Mouse (Mus musculus): Measurements from ENCODE around the gene Dnajb3. TPM values are rescaled to one million over a fixed set of nuclear protein-coding genes. Genes with fewer than 3 reads are reported as not detected.

Gene Dnajb3
- total and polyA plus RNA-seq, 3 experiments = 0.16 TPM; not detected in 2

DNA sequence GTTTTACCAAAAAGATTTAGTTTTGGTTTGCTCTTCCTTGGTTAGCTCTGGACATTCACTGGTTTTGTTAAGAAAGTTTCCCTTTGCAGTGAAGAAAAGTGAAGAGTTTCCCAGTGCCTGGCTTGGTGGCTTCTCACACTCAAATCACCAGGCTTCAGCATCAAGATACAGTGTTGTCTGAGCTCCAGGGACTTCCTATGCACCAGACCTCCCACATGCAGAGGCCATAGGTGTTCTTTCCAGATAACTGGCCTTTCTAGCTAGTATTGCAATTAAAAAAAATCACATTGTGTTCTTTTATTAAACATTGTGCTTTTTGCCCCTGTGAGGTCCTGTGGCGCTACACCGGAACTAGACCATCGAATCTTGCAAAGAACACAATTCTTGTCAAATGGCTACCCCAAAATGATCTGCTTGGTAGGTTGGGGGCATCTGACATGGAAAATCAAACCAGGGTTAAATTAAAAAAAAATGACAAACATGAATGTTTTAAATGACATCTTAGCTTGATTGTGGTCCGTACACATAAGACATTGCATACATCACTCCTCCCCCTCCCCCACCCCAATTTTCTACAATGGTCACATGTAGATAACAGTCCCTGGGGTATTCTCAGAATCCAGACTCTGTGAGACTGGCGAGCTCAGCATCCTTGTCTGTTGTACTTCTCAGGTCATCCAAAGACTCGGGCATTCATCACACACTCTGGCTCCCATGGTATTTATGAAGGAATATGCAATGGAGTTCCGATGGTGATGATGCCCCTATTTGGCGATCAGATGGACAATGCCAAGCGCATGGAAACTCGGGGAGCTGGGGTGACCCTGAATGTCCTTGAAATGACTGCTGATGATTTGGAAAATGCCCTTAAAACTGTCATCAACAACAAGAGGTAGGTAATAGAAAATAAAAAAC, 10.1 kb upstream of the Dnajb3 start:
- no peaks in the 10 kb centered on the region for H3K4me1 ChIP-seq (ENCODE audit: insufficient read depth, low read depth, low read length)
- DNase-seq (ENCODE audit: low spot score) (no peak), ATAC-seq (ENCODE audit: extremely low read depth, insufficient number of reproducible peaks, low FRiP score, poor library complexity, severe bottlenecking) (no peak)
- no peaks in the 10 kb centered on the region for H3K36me3 ChIP-seq (replicated peaks)
- TF ChIP-seq CTCF (IDR thresholded peaks at IDR 0.05; ENCODE audit: low read depth, low read length) = no peak
- TF ChIP-seq TAL1 (conservative IDR thresholded peaks at IDR 0.05; ENCODE audit: low read depth, low read length) = no peak
- no peak for TF ChIP-seq GATA2 (IDR thresholded peaks at IDR 0.05; ENCODE audit: borderline replicate concordance, low read depth, low read length)
- TF ChIP-seq POLR2AphosphoS5 (IDR thresholded peaks at IDR 0.05; ENCODE audit: insufficient replicate concordance, low read depth, low read length) = no peak
- TF ChIP-seq GATA1 (IDR thresholded peaks at IDR 0.05; ENCODE audit: borderline replicate concordance, low read length) = no peak
- H3K4me3 ChIP-seq (ENCODE audit: low read depth, low read length) = no peak overlapping the region
- no peaks in the 10 kb centered on the region for H3K9me3 ChIP-seq (replicated peaks)
- H3K27me3 ChIP-seq (ENCODE audit: insufficient read depth, low read length) = no peaks in the 10 kb centered on the region

DNA sequence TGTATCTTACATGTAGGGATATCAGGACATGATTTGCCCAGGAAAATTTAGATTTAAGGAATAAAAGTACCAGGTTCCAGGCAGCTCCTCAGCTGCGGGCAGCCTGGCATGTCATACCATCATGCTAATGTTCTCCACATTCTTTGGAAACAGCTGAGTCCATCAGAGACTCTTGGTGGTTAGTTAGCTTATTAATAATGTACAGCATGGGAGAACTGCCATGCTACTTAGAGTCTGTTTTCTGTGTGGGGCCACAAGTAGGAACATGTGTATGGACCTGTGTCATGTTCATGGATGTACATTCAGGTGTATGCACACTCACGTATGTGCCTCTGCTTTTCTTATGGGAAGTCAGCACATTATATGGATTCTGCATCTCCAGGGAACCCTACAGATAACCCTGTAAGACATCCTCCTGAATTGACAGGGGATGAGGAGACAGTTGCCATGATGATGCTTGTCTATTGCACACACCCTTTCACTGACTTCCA, 8.9 kb upstream of the Dnajb3 start:
- ATAC-seq (ENCODE audit: extremely low read depth, insufficient number of reproducible peaks, low FRiP score, poor library complexity, severe bottlenecking) (no peak), DNase-seq (ENCODE audit: low spot score) (no peak)
- no peaks in the 10 kb centered on the region for H3K36me3 ChIP-seq (replicated peaks)
- H3K4me1 ChIP-seq (ENCODE audit: insufficient read depth, low read depth, low read length) = no peaks in the 10 kb centered on the region
- H3K9me3 ChIP-seq (replicated peaks) = no peaks in the 10 kb centered on the region
- H3K4me3 ChIP-seq (ENCODE audit: low read depth, low read length) = no peak overlapping the region
- TF ChIP-seq CTCF (IDR thresholded peaks at IDR 0.05; ENCODE audit: low read depth, low read length) = 0 out of 2 replicates have a peak, but pooled peaks have one; percentile 18
- TF ChIP-seq POLR2AphosphoS5 (IDR thresholded peaks at IDR 0.05; ENCODE audit: insufficient replicate concordance, low read depth, low read length) = no peak
- TF ChIP-seq TAL1 (conservative IDR thresholded peaks at IDR 0.05; ENCODE audit: low read depth, low read length) = no peak
- TF ChIP-seq GATA1 (IDR thresholded peaks at IDR 0.05; ENCODE audit: borderline replicate concordance, low read length) = no peak
- TF ChIP-seq GATA2 (IDR thresholded peaks at IDR 0.05; ENCODE audit: borderline replicate concordance, low read depth, low read length) = no peak
- no peaks in the 10 kb centered on the region for H3K27me3 ChIP-seq (ENCODE audit: insufficient read depth, low read length)

DNA sequence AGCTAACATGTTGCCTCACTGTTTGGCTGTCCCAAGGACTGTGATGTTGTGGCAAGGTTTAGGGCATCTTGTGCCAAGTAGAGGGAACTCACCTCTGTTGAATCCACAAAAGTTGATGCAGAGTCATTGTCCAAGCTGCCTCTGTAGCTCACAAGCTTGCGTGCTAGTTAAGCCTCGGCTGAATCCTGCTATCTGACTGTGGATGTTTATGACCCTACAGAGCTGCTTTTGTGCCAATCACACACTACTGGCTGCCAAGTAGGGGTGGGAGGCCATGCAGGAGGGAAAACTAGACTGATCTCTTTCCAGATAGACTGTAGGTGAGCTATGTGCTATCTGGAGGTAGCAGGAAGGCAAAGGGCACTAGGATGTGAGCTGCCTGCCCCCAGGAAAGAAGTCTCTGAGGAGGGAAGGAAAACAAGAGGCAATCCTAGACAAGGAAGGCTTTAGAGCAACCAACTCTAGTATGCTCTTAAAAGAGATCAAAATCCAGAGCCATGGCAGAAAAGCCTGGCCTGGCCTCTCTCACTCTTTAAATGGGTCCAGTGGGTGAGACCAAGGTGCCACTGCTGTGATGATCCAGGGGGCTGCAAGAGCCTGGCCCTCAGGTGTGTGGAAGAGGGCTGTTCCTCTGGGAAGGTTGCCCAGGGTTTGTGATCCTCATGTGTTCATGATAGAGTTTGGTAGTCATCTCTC, 8.3 kb upstream of the Dnajb3 start:
- TF ChIP-seq GATA2 (IDR thresholded peaks at IDR 0.05; ENCODE audit: borderline replicate concordance, low read depth, low read length) (no peak), GATA1 (IDR thresholded peaks at IDR 0.05; ENCODE audit: borderline replicate concordance, low read length) (0 out of 2 replicates have a peak, but pooled peaks have one; percentile 59), POLR2AphosphoS5 (IDR thresholded peaks at IDR 0.05; ENCODE audit: insufficient replicate concordance, low read depth, low read length) (0 out of 2 replicates have a peak, but pooled peaks have one; percentile 18), TAL1 (conservative IDR thresholded peaks at IDR 0.05; ENCODE audit: low read depth, low read length) (no peak)
- no peaks in the 10 kb centered on the region for H3K36me3 ChIP-seq (replicated peaks)
- H3K4me3 ChIP-seq (ENCODE audit: low read depth, low read length) = no peak overlapping the region
- no peak for DNase-seq (ENCODE audit: low spot score)
- ATAC-seq (ENCODE audit: extremely low read depth, insufficient number of reproducible peaks, low FRiP score, poor library complexity, severe bottlenecking) = no peak
- no peaks in the 10 kb centered on the region for H3K9me3 ChIP-seq (replicated peaks)
- H3K4me1 ChIP-seq (ENCODE audit: insufficient read depth, low read depth, low read length) = no peaks in the 10 kb centered on the region
- no peaks in the 10 kb centered on the region for H3K27me3 ChIP-seq (ENCODE audit: insufficient read depth, low read length)

DNA sequence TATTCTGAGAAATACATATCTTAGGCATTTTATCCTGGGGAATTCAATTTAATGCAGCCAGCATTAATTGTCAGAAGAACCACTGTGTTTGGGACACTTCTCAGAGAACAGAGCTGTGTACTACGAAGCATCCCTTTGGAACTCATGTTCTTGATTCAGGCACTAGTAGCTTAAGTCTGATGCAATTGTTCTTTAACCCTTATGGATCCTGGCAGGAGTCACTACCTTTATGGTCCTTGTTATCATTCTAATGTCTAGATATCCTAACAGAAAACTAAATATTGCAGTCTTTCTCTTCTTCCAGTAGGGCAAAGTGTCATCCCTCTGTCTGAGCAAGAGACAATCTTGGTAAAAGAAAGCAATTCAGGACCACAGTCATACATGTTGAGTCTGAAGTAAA, 7.5 kb upstream of the Dnajb3 start:
- Histone ChIP-seq H3K4me3 (ENCODE audit: low read depth, low read length) (no peak overlapping the region), H3K36me3 (replicated peaks) (no peaks in the 10 kb centered on the region), H3K27me3 (ENCODE audit: insufficient read depth, low read length) (no peaks in the 10 kb centered on the region), H3K4me1 (ENCODE audit: insufficient read depth, low read depth, low read length) (no peaks in the 10 kb centered on the region), H3K9me3 (replicated peaks) (no peaks in the 10 kb centered on the region)
- no peak for DNase-seq (ENCODE audit: low spot score)
- TF ChIP-seq POLR2AphosphoS5 (IDR thresholded peaks at IDR 0.05; ENCODE audit: insufficient replicate concordance, low read depth, low read length) (no peak), GATA2 (IDR thresholded peaks at IDR 0.05; ENCODE audit: borderline replicate concordance, low read depth, low read length) (no peak), TAL1 (conservative IDR thresholded peaks at IDR 0.05; ENCODE audit: low read depth, low read length) (no peak), CTCF (IDR thresholded peaks at IDR 0.05; ENCODE audit: low read depth, low read length) (no peak), GATA1 (IDR thresholded peaks at IDR 0.05; ENCODE audit: borderline replicate concordance, low read length) (no peak)
- no peak for ATAC-seq (ENCODE audit: extremely low read depth, insufficient number of reproducible peaks, low FRiP score, poor library complexity, severe bottlenecking)

DNA sequence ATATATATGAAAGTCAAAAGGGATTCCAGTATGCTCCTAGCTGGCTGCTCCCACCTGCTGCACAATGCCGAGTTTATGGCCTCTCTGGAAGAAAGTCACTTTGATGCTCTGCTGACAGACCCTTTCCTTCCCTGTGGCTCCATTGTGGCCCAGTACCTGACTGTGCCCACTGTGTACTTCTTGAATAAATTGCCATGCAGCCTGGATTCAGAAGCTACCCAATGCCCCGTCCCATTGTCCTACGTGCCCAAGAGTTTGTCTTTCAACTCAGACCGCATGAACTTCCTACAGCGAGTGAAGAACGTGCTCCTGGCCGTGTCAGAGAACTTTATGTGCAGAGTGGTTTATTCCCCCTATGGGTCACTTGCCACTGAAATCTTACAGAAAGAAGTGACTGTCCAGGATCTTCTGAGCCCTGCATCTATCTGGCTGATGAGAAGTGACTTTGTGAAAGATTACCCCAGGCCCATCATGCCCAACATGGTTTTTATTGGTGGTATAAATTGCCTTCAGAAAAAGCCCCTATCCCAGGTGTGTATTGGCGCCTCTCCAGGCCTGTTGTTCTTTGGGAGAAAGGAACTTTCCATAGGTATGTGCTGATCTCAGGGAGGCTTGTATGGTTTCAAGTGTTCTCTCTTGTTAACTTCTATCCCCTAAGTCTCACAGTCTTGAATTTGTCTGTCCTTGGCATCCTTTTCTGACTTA, 6.9 kb upstream of the Dnajb3 start:
- no peak for ATAC-seq (ENCODE audit: extremely low read depth, insufficient number of reproducible peaks, low FRiP score, poor library complexity, severe bottlenecking)
- Histone ChIP-seq H3K9me3 (replicated peaks) (no peaks in the 10 kb centered on the region), H3K4me3 (ENCODE audit: low read depth, low read length) (no peak overlapping the region), H3K4me1 (ENCODE audit: insufficient read depth, low read depth, low read length) (no peaks in the 10 kb centered on the region), H3K36me3 (replicated peaks) (no peaks in the 10 kb centered on the region), H3K27me3 (ENCODE audit: insufficient read depth, low read length) (no peaks in the 10 kb centered on the region)
- TF ChIP-seq TAL1 (conservative IDR thresholded peaks at IDR 0.05; ENCODE audit: low read depth, low read length) = no peak
- TF ChIP-seq CTCF (IDR thresholded peaks at IDR 0.05; ENCODE audit: low read depth, low read length) = no peak
- TF ChIP-seq GATA2 (IDR thresholded peaks at IDR 0.05; ENCODE audit: borderline replicate concordance, low read depth, low read length) = no peak
- no peak for TF ChIP-seq GATA1 (IDR thresholded peaks at IDR 0.05; ENCODE audit: borderline replicate concordance, low read length)
- TF ChIP-seq POLR2AphosphoS5 (IDR thresholded peaks at IDR 0.05; ENCODE audit: insufficient replicate concordance, low read depth, low read length) = no peak
- no peak for DNase-seq (ENCODE audit: low spot score)

Data from G1E (cell line).